Mouse (Mus musculus) limb, embryonic 11.5 days (tissue): ENCODE results near the gene Ptchd1. TPM values are rescaled to one million over a fixed set of nuclear protein-coding genes. Genes with fewer than 3 reads are reported as not detected.

Experiments used
- ATAC-seq: fragments of 200-750 bp; cut with Nextera tagmentation; 2 replicates; pipeline ENCODE4 v1.8.0; 2017; ENCODE audit warnings: low read depth; ENCODE audit not compliant: insufficient number of reproducible peaks, low FRiP score, low TSS enrichment
- DNase-seq: peaks from one replicate; pipeline ENCODE4 v3.0.0-alpha.2; 2015; ENCODE audit warnings: low spot score
- H3K27ac ChIP-seq: fragments of 300-500 bp; sonication (generic); replicated peaks from 2 replicates; pipeline ENCODE4 v1.5.1; 2014; ENCODE audit warnings: low read depth, mild to moderate bottlenecking, low read length
- H3K27me3 ChIP-seq: fragments of 300-500 bp; sonication (generic); 2 replicates; pipeline ENCODE4 v1.6.1; 2014; ENCODE audit warnings: mild to moderate bottlenecking, low read length, mixed read lengths; ENCODE audit not compliant: control insufficient read depth, insufficient read depth
- H3K36me3 ChIP-seq: fragments of 300-500 bp; sonication (generic); 2 replicates; pipeline ENCODE4 v1.6.1; 2014; ENCODE audit warnings: mild to moderate bottlenecking, low read length, moderate library complexity, mixed read lengths; ENCODE audit not compliant: control insufficient read depth, insufficient read depth
- H3K4me1 ChIP-seq: fragments of 300-500 bp; sonication (generic); 2 replicates; pipeline ENCODE4 v1.6.1; 2014; ENCODE audit warnings: low read length, mixed read lengths; ENCODE audit not compliant: control insufficient read depth, insufficient read depth
- H3K4me2 ChIP-seq: fragments of 300-500 bp; sonication (generic); 2 replicates; pipeline ENCODE4 v1.6.1; 2014; ENCODE audit warnings: low read depth, mild to moderate bottlenecking, moderate library complexity; ENCODE audit not compliant: severe bottlenecking
- H3K4me3 ChIP-seq: fragments of 300-500 bp; sonication (generic); 2 replicates; pipeline ENCODE4 v1.5.1; 2014; ENCODE audit warnings: low read depth, low read length
- H3K9ac ChIP-seq: fragments of 300-500 bp; sonication (generic); 2 replicates; pipeline ENCODE4 v1.6.1; 2014; ENCODE audit warnings: mild to moderate bottlenecking, low read length
- H3K9me3 ChIP-seq: fragments of 300-500 bp; sonication (generic); 2 replicates; pipeline ENCODE4 v1.6.1; 2016; ENCODE audit warnings: low read length; ENCODE audit not compliant: control insufficient read depth
- WGBS: fragments of 180-500 bp; shearing (Covaris S2); extraction: QIAGEN DNeasy Blood & Tissue Kit; methylation state at CpG from one replicate; pipeline ENCODE4 v1.1.7; 2014; 5-methylcytosine and 5-hydroxymethylcytosine counted together
- polyA plus RNA-seq: library from polyadenylated mRNA; unstranded; fragments of >200 nt; fragmentation: Nextera tagmentation; extraction: Ambion mirVana; gene quantifications from 2 replicates; pipeline ENCODE4 v1.2.1, GENCODE M21; 2014

Gene Ptchd1
- polyA plus RNA-seq, 1 experiment from 2014 or later, result 0.61 TPM

DNA sequence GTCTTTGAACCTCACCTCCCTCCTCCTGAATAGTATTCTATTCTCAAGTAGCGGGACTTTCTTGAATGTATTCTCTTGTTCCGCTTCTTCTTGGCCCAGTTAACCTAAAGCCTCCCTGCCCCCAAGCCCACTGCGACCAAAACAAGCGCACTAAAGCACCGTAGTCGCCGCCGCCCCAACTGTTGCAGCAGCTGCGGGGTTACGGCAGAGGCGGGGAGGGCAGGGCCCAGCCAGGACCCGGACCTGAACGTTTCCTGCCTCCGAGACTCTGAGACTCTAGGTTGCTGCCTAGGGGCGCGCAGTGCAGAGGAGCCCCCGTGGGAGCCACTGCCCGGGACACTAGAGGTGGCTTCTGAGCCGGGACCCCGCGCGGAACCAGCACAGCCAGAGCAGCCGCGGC is 1.1 kb downstream of the Ptchd1 start:
- DNase-seq (no peak), ATAC-seq (0 out of 2 replicates have a peak, but pooled peaks have one; percentile 37)
- no peak overlapping the region for H3K9ac ChIP-seq
- no peak overlapping the region for H3K27ac ChIP-seq
- peaks cover 38% of the 10 kb centered on the region for H3K27me3 ChIP-seq
- peak overlapping the region; percentile 80 for H3K4me2 ChIP-seq
- H3K9me3 ChIP-seq, result no peaks in the 10 kb centered on the region
- no peaks in the 10 kb centered on the region for H3K36me3 ChIP-seq
- peak overlapping the region; percentile 36 for H3K4me3 ChIP-seq
- 18% methylated on average over 24 of the region's 24 CpGs for WGBS
- no peaks in the 10 kb centered on the region for H3K4me1 ChIP-seq

DNA sequence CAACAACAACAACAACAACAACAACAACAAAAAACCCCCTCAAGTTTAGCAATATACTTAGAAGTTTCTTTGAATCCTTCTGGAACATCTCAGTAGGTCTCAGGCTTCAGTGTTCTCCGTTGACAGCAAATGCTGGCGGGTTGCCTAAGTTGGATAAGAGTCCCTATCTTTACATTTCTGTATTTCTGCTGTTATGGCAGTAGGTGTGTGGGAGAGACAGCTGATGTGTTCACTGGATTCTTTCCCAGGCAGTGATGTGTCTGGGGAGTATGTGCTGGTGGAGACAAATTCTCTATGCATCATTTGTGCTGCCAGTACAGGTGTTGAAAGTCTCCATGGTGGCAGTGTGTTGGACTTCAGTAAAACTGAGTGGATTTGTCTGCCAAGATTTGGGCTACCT is 22.4 kb downstream of the Ptchd1 start:
- no peak for ATAC-seq
- H3K9me3 ChIP-seq, result no peaks in the 10 kb centered on the region
- DNase-seq, result no peak
- H3K4me1 ChIP-seq, result no peaks in the 10 kb centered on the region
- no peak overlapping the region for H3K4me2 ChIP-seq
- no peaks in the 10 kb centered on the region for H3K27me3 ChIP-seq
- WGBS, result 93% methylated on average over 2 of the region's 2 CpGs
- no peak overlapping the region for H3K4me3 ChIP-seq
- no peaks in the 10 kb centered on the region for H3K36me3 ChIP-seq
- no peak overlapping the region for H3K27ac ChIP-seq
- H3K9ac ChIP-seq, result no peak overlapping the region

DNA sequence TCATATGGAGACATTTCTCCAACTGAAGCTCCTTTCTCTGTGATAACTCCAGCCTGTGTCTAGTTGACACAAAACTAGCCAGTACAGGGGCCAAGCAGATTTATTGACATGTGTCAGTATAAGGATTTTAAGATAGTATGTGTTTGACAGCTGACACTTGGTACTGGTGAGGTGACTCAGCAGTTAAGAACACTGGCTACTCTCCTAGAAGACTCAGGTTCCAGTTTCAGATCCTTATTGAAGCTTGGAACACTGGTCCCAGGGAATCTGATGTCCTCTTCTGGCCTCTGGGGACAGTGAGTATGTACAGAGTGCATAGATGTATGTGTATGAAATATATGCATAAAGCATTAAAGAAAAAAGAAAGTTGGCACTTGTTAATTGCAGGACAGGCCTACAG is 27.2 kb downstream of the Ptchd1 start:
- Histone ChIP-seq H3K9me3 (no peaks in the 10 kb centered on the region), H3K4me1 (no peaks in the 10 kb centered on the region), H3K36me3 (no peaks in the 10 kb centered on the region), H3K4me3 (no peak overlapping the region), H3K9ac (no peak overlapping the region), H3K27me3 (no peaks in the 10 kb centered on the region), H3K27ac (no peak overlapping the region), H3K4me2 (no peak overlapping the region)
- DNase-seq, result no peak
- no peak for ATAC-seq

DNA sequence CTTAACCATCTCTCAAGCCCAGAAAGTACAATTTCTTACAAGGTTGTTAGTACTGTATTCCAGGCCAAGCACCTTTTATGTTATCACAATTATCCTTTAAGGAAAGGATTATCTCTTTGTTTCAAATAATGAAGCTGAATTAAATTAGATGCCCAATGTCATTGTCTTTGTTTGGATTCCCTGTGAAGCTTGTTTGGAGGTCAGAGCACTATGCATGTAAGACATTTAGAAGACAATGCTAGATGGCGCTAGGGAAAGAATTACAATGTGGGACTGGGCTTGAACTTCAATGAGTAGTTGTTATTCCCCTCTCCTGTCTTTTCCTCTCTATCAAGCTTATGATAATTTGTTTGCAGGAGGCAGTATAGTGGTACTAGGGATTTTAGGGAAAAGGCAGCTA is 28.9 kb downstream of the Ptchd1 start:
- Histone ChIP-seq H3K27me3 (no peaks in the 10 kb centered on the region), H3K27ac (no peak overlapping the region), H3K4me1 (no peaks in the 10 kb centered on the region), H3K4me3 (no peak overlapping the region), H3K36me3 (no peaks in the 10 kb centered on the region), H3K4me2 (no peak overlapping the region), H3K9ac (no peak overlapping the region), H3K9me3 (no peaks in the 10 kb centered on the region)
- WGBS, result 57% methylated on average over 1 of the region's 1 CpGs
- ATAC-seq (no peak), DNase-seq (no peak)

DNA sequence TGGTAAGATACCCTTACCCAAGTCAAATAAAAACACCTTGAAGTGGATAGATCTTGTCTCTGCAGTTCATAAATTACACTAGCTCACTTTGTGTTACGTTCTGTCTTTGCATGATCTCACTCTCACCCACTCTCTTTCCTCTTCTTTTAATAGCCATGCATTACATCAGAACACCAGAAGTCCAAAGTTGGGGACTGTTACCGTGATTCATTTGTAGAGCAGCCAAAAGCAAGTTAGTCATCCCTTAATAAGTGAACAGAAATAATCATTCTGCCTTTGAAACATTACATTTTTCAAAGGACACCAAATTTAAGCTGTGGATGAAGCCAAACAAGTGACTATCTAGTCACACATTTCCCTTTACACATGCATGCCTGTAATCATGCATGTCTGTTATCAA is 31.1 kb downstream of the Ptchd1 start:
- 79% methylated on average over 2 of the region's 2 CpGs for WGBS
- Histone ChIP-seq H3K27me3 (no peaks in the 10 kb centered on the region), H3K4me3 (no peak overlapping the region), H3K4me1 (no peaks in the 10 kb centered on the region), H3K36me3 (no peaks in the 10 kb centered on the region), H3K9me3 (no peaks in the 10 kb centered on the region), H3K9ac (no peak overlapping the region), H3K27ac (no peak overlapping the region), H3K4me2 (no peak overlapping the region)
- ATAC-seq (no peak), DNase-seq (no peak)

DNA sequence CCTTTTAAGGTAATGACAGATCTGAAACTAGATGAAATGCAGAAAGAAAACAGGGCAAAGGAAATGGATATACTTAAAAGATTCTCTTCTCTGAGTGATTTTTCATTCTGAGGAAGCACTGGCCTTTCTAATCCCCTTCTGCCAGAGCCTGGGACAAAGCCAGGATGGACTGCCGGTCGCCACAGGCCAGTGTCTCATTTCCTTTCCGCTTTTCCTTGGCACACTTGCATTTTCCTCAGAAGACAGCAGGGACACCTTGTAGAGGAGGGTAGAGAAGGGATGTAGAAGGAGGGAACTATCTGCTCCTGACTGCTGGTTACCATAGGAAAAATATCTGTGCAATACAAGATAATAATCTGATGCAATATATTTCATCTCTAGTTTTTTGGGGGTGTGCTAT is 32.1 kb downstream of the Ptchd1 start:
- H3K4me3 ChIP-seq, result no peak overlapping the region
- ATAC-seq (no peak), DNase-seq (no peak)
- no peak overlapping the region for H3K9ac ChIP-seq
- H3K9me3 ChIP-seq, result no peaks in the 10 kb centered on the region
- WGBS, result 74% methylated on average over 3 of the region's 3 CpGs
- H3K4me2 ChIP-seq, result no peak overlapping the region
- H3K36me3 ChIP-seq, result no peaks in the 10 kb centered on the region
- H3K27me3 ChIP-seq, result no peaks in the 10 kb centered on the region
- H3K27ac ChIP-seq, result no peak overlapping the region
- H3K4me1 ChIP-seq, result no peaks in the 10 kb centered on the region

DNA sequence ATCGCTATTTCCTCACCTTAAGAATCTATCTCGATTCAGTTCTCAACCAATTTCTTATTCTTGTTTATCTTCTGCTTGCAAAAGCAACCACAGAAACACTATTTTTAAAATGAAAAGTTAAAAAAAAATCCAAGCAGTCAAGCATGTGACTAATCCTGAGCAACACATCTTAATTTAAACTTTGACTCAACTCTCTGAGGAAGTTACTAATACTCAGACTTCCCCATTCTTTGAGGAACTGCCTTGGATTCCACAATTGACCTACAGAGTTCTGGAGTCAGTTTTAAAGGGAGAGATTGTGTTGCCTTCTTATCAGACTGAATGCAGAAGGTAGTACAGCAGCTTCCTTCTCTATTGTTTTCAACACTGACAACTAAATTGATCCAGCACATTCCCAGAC is 39.0 kb downstream of the Ptchd1 start:
- Histone ChIP-seq H3K27me3 (no peaks in the 10 kb centered on the region), H3K36me3 (no peaks in the 10 kb centered on the region), H3K9ac (no peak overlapping the region), H3K4me1 (no peaks in the 10 kb centered on the region), H3K4me3 (no peak overlapping the region), H3K4me2 (no peak overlapping the region), H3K9me3 (no peaks in the 10 kb centered on the region), H3K27ac (no peak overlapping the region)
- 88% methylated on average over 2 of the region's 2 CpGs for WGBS
- DNase-seq, result no peak
- ATAC-seq, result no peak

DNA sequence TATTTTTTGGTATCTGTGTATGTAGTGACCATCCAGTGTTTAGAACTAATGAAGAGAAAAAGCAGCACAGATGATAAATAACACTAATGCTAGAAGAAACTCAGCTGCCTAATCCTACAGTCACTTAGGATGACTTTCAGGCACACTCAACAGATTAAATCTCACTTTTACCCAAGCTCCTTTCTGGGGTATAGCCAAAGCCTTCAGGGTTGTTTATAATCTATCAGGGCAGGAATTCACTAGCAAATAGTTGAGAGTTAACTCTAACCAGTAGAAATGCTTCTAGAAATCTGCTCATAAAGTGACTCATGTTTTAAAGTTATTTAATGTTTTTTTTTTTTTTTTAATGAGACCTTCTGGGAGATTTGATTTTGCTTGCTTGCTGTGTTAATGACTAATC is 43.8 kb downstream of the Ptchd1 start:
- Histone ChIP-seq H3K4me3 (no peak overlapping the region), H3K4me2 (no peak overlapping the region), H3K27ac (no peak overlapping the region), H3K4me1 (no peaks in the 10 kb centered on the region), H3K9ac (no peak overlapping the region), H3K27me3 (no peaks in the 10 kb centered on the region), H3K9me3 (no peaks in the 10 kb centered on the region), H3K36me3 (no peaks in the 10 kb centered on the region)
- ATAC-seq (no peak), DNase-seq (no peak)

DNA sequence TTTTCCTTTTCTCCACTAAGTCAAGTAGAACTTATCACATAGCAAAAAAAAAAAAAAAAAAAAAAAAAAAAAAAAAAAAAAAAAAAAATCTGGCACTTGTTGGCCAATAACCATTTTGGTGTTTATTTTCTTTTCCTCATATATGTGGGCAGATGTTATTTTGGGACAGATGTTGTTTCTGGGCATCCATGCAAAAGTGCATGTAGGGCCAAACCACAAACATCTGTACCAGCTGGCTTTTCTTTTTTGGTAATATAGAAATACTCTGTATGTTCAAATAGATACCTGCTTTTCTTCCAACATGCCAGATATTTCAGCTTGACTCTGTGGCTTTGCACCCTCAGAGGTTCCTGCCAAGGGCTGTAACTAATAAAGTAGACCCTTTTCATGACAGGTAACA is 51.2 kb downstream of the Ptchd1 start:
- Histone ChIP-seq H3K4me2 (no peak overlapping the region), H3K4me1 (no peaks in the 10 kb centered on the region), H3K36me3 (no peaks in the 10 kb centered on the region), H3K27ac (no peak overlapping the region), H3K9me3 (no peaks in the 10 kb centered on the region), H3K27me3 (no peaks in the 10 kb centered on the region), H3K4me3 (no peak overlapping the region), H3K9ac (no peak overlapping the region)
- DNase-seq (no peak), ATAC-seq (no peak)
